ENCODE assay signal across 10 mouse cellular contexts in genomic region chr10:4289171-4289570, GRCm38 (mm10).
"Had no signal": no experiment of that assay in that cellular context is flagged by ENCODE, and none has a peak within 500 bp of the region (broad histone marks: within the 10 kb centered on the region; RNA-seq: fewer than 3 reads in every experiment).

No protein-coding gene starts in this region.

- H3K36me3 ChIP-seq: limb, embryonic 15.5 days; liver, embryonic 12.5 days; midbrain, embryonic 12.5 days; neural tube, embryonic 15.5 days had no signal

- DNase-seq: left cerebral cortex, postnatal 4 days; lung, embryonic 14.5 days; lung, postnatal 10 days; thymus, postnatal 4 days had no signal

- H3K9ac ChIP-seq: limb, embryonic 15.5 days; liver, embryonic 12.5 days; lung, embryonic 14.5 days; midbrain, embryonic 12.5 days; neural tube, embryonic 15.5 days had no signal

- H3K27ac ChIP-seq: limb, embryonic 15.5 days; liver, embryonic 12.5 days; midbrain, embryonic 12.5 days; neural tube, embryonic 15.5 days; stomach, postnatal 0 days had no signal

- H3K27me3 ChIP-seq: limb, embryonic 15.5 days; liver, embryonic 12.5 days; midbrain, embryonic 12.5 days; neural tube, embryonic 15.5 days had no signal

- ATAC-seq: liver, embryonic 12.5 days; midbrain, embryonic 16.5 days had no signal

- H3K4me2 ChIP-seq: limb, embryonic 15.5 days; liver, embryonic 12.5 days; lung, embryonic 14.5 days; midbrain, embryonic 12.5 days; neural tube, embryonic 15.5 days had no signal

- H3K4me1 ChIP-seq: liver, embryonic 12.5 days; midbrain, embryonic 12.5 days had no signal

- H3K4me3 ChIP-seq: limb, embryonic 15.5 days; liver, embryonic 12.5 days; midbrain, embryonic 12.5 days; neural tube, embryonic 15.5 days had no signal

- H3K9me3 ChIP-seq: limb, embryonic 15.5 days; liver, embryonic 12.5 days; midbrain, embryonic 12.5 days; neural tube, embryonic 15.5 days had no signal
